Mouse (Mus musculus) CD4-positive, CD25-positive, alpha-beta regulatory T cell, adult 4 months (primary cell): Measurements from ENCODE around the gene Slc51a. TPM values are rescaled to one million over a fixed set of nuclear protein-coding genes. Genes with fewer than 3 reads are reported as not detected.

Experiments
- ATAC-seq: one replicate; pipeline ENCODE4 v1.8.0; 2017
- polyA plus RNA-seq, 2 experiments: library from polyadenylated mRNA; unstranded; fragments of 100-300 nt; shearing (Covaris generic); gene quantifications; one replicate each; pipeline ENCODE4 v1.2.1; 2017

The Slc51a gene
- polyA plus RNA-seq, 2 experiments from 2014 or later = not detected

DNA sequence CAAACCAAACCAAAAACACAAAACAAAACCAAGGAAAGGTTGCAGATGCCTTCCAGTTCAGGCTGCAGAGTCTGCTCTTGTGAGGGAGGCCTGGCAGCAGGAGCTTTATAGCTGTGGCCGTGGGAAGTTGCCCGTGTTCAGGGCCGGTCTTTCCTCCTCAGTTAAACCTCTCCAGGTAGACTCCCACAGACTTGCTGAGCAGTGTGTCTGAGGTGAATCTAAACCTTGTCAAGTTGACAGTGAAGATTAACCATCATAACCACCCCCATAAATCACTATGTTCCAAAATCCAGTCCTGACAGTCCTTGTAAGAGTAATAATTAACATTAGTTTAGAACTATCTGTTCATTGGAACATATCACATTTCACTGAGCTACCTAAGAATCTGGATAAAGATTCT is 60.2 kb downstream of the Slc51a start:
- ATAC-seq = no peak

Other genes starting within 250 kb of the Slc51a start
- 1 to 10 TPM; 5.3 to 5.5 TPM for gene Fbxo45, start 240.7 kb downstream of the Slc51a start, polyA plus RNA-seq
- 10 to 100 TPM; 21.4 to 22.3 TPM for gene Wdr53, start 240.7 kb downstream of the Slc51a start, polyA plus RNA-seq
- not detected for gene Smco1, start 216.4 kb downstream of the Slc51a start, polyA plus RNA-seq
- gene Rnf168, start 210.4 kb downstream of the Slc51a start, polyA plus RNA-seq = 1 to 10 TPM; 7.7 to 8.1 TPM
- 10 to 100 TPM; 15.4 to 22.3 TPM for gene Ubxn7, start 155.6 kb downstream of the Slc51a start, polyA plus RNA-seq
- not detected for gene Tm4sf19, start 87.4 kb downstream of the Slc51a start, polyA plus RNA-seq
- gene Tctex1d2, start 68.2 kb downstream of the Slc51a start, polyA plus RNA-seq = 1 to 10 TPM; 4.3 to 7.4 TPM
- gene Pcyt1a, start 57.0 kb downstream of the Slc51a start, polyA plus RNA-seq = 10 to 100 TPM; 10.7 to 17.3 TPM
- gene Zdhhc19, start 8.4 kb upstream of the Slc51a start, polyA plus RNA-seq = not detected
- 10 to 100 TPM; 18.1 to 19.5 TPM for gene Tfrc, start 121.0 kb upstream of the Slc51a start, polyA plus RNA-seq
- gene Tnk2, start 156.0 kb upstream of the Slc51a start, polyA plus RNA-seq = 1 to 10 TPM; 4.8 to 8.9 TPM
- not detected for gene Muc4, start 248.0 kb upstream of the Slc51a start, polyA plus RNA-seq